Comparison of ENCODE assay signal across 18 mouse cellular contexts in genomic region chr11:109420567-109420962, GRCm38 (mm10). TPM values are rescaled to one million over a fixed set of nuclear protein-coding genes. Genes with fewer than 3 reads are reported as not detected.
A peak's percentile ranks its signal among the peaks of the same experiment; 100 is the strongest.
DNase-seq lines count a peak whose midpoint lies in the region; ATAC-seq and TF ChIP-seq lines count a peak whose summit lies in the region.
"Had no signal": no experiment of that assay in that cellular context is flagged by ENCODE, and none has a peak within 500 bp of the region (broad histone marks: within the 10 kb centered on the region; RNA-seq: fewer than 3 reads in every experiment).

No protein-coding gene starts in this region.

- no peaks in the 10 kb centered on the region for H3K36me3 ChIP-seq in thymus, adult 2 months (ENCODE audit: control insufficient read depth, insufficient read depth, low read length)
- no peaks in the 10 kb centered on the region for H3K36me3 ChIP-seq in liver, postnatal 0 days (replicated peaks; ENCODE audit: insufficient read depth, low read length)
- H3K36me3 ChIP-seq in neural tube, embryonic 15.5 days: no peaks in the 10 kb centered on the region
- H3K36me3 ChIP-seq: embryonic facial prominence, embryonic 12.5 days; heart, embryonic 12.5 days; limb, embryonic 10.5 days; midbrain, embryonic 13.5 days; neural tube, embryonic 13.5 days had no signal

- DNase-seq in thymus, adult 2 months: no peak
- DNase-seq in thymus, postnatal 0 days (ENCODE audit: low spot score): no peak
- no peak for DNase-seq in liver, postnatal 0 days
- DNase-seq in thymus, postnatal 4 days: no peak
- no peak for DNase-seq in left cerebral cortex, adult 11 months (ENCODE audit: low spot score)
- DNase-seq: cerebellum, adult 9-10 months; gastrocnemius, adult 2 months; kidney, postnatal 14 days; right cerebral cortex, postnatal 25 days had no signal

- TF ChIP-seq POLR2A in thymus, adult 2 months (IDR thresholded peaks at IDR 0.05; ENCODE audit: control insufficient read depth, extremely low read depth, insufficient read depth, low read length, poor library complexity): no peak

- peaks cover 11% of the 10 kb centered on the region for H3K4me1 ChIP-seq in thymus, adult 2 months (replicated peaks; ENCODE audit: control insufficient read depth, insufficient read depth, low read length)
- peaks cover 23% of the 10 kb centered on the region for H3K4me1 ChIP-seq in liver, postnatal 0 days (ENCODE audit: insufficient read depth)
- 0 out of 2 replicates have a peak, but pooled peaks cover 5% of the 10 kb centered on the region for H3K4me1 ChIP-seq in neural tube, embryonic 15.5 days
- H3K4me1 ChIP-seq: forebrain, embryonic 13.5 days; midbrain, embryonic 13.5 days; neural tube, embryonic 13.5 days had no signal

- peak overlapping the region; percentile 81 for H3K27ac ChIP-seq in thymus, adult 2 months (ENCODE audit: control insufficient read depth, insufficient read depth, low read length)
- peak overlapping the region; percentile 62 for H3K27ac ChIP-seq in liver, postnatal 0 days (ENCODE audit: low read depth)
- H3K27ac ChIP-seq in neural tube, embryonic 15.5 days (replicated peaks): no peak overlapping the region
- H3K27ac ChIP-seq: embryonic facial prominence, embryonic 12.5 days; forebrain, embryonic 13.5 days; gastrocnemius, adult 2 months; limb, embryonic 10.5 days; midbrain, embryonic 13.5 days; neural tube, embryonic 13.5 days had no signal

- H3K9ac ChIP-seq in liver, postnatal 0 days (replicated peaks): no peak overlapping the region
- no peak overlapping the region for H3K9ac ChIP-seq in neural tube, embryonic 15.5 days (replicated peaks)
- H3K9ac ChIP-seq: embryonic facial prominence, embryonic 12.5 days; forebrain, embryonic 13.5 days; heart, embryonic 12.5 days; neural tube, embryonic 13.5 days had no signal

- TF ChIP-seq EP300 in liver, postnatal 0 days (IDR thresholded peaks at IDR 0.05; ENCODE audit: low read depth): no peak

- ATAC-seq in activated CD4-positive, CD25-positive, alpha-beta regulatory T cell, adult 4 months: peak; percentile 41
- ATAC-seq in liver, postnatal 0 days: no peak
- no peak for ATAC-seq in neural tube, embryonic 15.5 days (ENCODE audit: low FRiP score)
- ATAC-seq: forebrain, embryonic 13.5 days; midbrain, embryonic 13.5 days had no signal

- peak overlapping the region; percentile 60 for H3K4me3 ChIP-seq in thymus, adult 2 months (ENCODE audit: control insufficient read depth, insufficient read depth, low read length)
- peak overlapping the region; percentile 19; the same call in 1 of the 2 replicates for H3K4me3 ChIP-seq in liver, postnatal 0 days (ENCODE audit: low read depth, low read length)
- no peak overlapping the region for H3K4me3 ChIP-seq in neural tube, embryonic 15.5 days (replicated peaks)
- H3K4me3 ChIP-seq: embryonic facial prominence, embryonic 12.5 days; forebrain, embryonic 13.5 days; gastrocnemius, adult 2 months; heart, embryonic 12.5 days; limb, embryonic 10.5 days; midbrain, embryonic 13.5 days; neural tube, embryonic 13.5 days had no signal

- no peaks in the 10 kb centered on the region for H3K27me3 ChIP-seq in thymus, adult 2 months (ENCODE audit: control insufficient read depth, insufficient read depth, low read length)
- no peaks in the 10 kb centered on the region for H3K27me3 ChIP-seq in liver, postnatal 0 days (ENCODE audit: insufficient read depth, low read length)
- no peaks in the 10 kb centered on the region for H3K27me3 ChIP-seq in neural tube, embryonic 15.5 days (replicated peaks)
- H3K27me3 ChIP-seq: forebrain, embryonic 13.5 days; heart, embryonic 12.5 days; midbrain, embryonic 13.5 days; neural tube, embryonic 13.5 days had no signal

- 18% methylated on average over 14 of the region's 14 CpGs for WGBS in thymus, adult 2 months
- 56% methylated on average over 14 of the region's 14 CpGs for WGBS in liver, postnatal 0 days (ENCODE audit: insufficient replicate concordance)
- WGBS in neural tube, embryonic 15.5 days: 78% methylated on average over 14 of the region's 14 CpGs

- no peak for TF ChIP-seq CTCF in thymus, adult 2 months (IDR thresholded peaks at IDR 0.05; ENCODE audit: borderline replicate concordance, control insufficient read depth, extremely low read depth, insufficient read depth, low read length, poor library complexity)
- TF ChIP-seq CTCF in liver, postnatal 0 days (IDR thresholded peaks at IDR 0.05; ENCODE audit: low read depth): no peak

- H3K9me3 ChIP-seq in liver, postnatal 0 days (ENCODE audit: low read length): no peaks in the 10 kb centered on the region
- H3K9me3 ChIP-seq in neural tube, embryonic 15.5 days (replicated peaks): no peaks in the 10 kb centered on the region
- H3K9me3 ChIP-seq: embryonic facial prominence, embryonic 12.5 days; limb, embryonic 10.5 days; midbrain, embryonic 13.5 days had no signal

- H3K4me2 ChIP-seq in liver, postnatal 0 days (ENCODE audit: low read depth, low read length): peak overlapping the region; percentile 62
- H3K4me2 ChIP-seq in neural tube, embryonic 15.5 days: no peak overlapping the region
- H3K4me2 ChIP-seq: embryonic facial prominence, embryonic 12.5 days; forebrain, embryonic 13.5 days; neural tube, embryonic 13.5 days had no signal

RNA-seq across cellular contexts. Expression of gene Amz2, which starts 5.2 kb away (rescaled TPM):
- 55.9 and 75.3 TPM in 2 replicates for polyA plus RNA-seq in thymus, adult 2 months (2012; rRNA removed)
- polyA plus RNA-seq in thymus, postnatal 0 days (2015; fragmentation: Nextera tagmentation; extraction: Ambion mirVana): 59.4 and 60.0 TPM in 2 replicates
- 10 to 100 TPM; 39.6 to 51.6 TPM for polyA plus RNA-seq in activated CD4-positive, CD25-positive, alpha-beta regulatory T cell, adult 4 months (2017; shearing (Covaris generic))
- polyA plus RNA-seq in liver, postnatal 0 days (2015; fragmentation: Nextera tagmentation; extraction: Ambion mirVana): 9.4 and 11.0 TPM in 2 replicates
- polyA plus RNA-seq in neural tube, embryonic 15.5 days (2015; fragmentation: Nextera tagmentation; extraction: Ambion mirVana): 50.1 and 50.7 TPM in 2 replicates

RNA-seq across cellular contexts. Expression of gene 9930022D16Rik, which starts 6.8 kb away (rescaled TPM):
- polyA plus RNA-seq in thymus, adult 2 months (2012; rRNA removed): not detected in 2 replicates
- polyA plus RNA-seq in thymus, postnatal 0 days (2015; fragmentation: Nextera tagmentation; extraction: Ambion mirVana): 0.08 and 0.12 TPM in 2 replicates
- under 1 TPM; 0.17 to 0.40 TPM for polyA plus RNA-seq in activated CD4-positive, CD25-positive, alpha-beta regulatory T cell, adult 4 months (2017; shearing (Covaris generic))
- not detected in 2 replicates for polyA plus RNA-seq in liver, postnatal 0 days (2015; fragmentation: Nextera tagmentation; extraction: Ambion mirVana)
- 0.05 TPM in 1 of 2 replicates, not detected in the other for polyA plus RNA-seq in neural tube, embryonic 15.5 days (2015; fragmentation: Nextera tagmentation; extraction: Ambion mirVana)
- polyA plus RNA-seq: embryonic facial prominence, embryonic 12.5 days; forebrain, embryonic 13.5 days; heart, embryonic 12.5 days; limb, embryonic 10.5 days; midbrain, embryonic 13.5 days; neural tube, embryonic 13.5 days; stomach, embryonic 16.5 days had no signal

RNA-seq across cellular contexts. Expression of gene Arsg, which starts 52.6 kb away (rescaled TPM):
- polyA plus RNA-seq in thymus, adult 2 months (2012; rRNA removed): 3.9 and 4.0 TPM in 2 replicates
- 2.3 and 2.4 TPM in 2 replicates for polyA plus RNA-seq in thymus, postnatal 0 days (2015; fragmentation: Nextera tagmentation; extraction: Ambion mirVana)
- 1 to 10 TPM; 4.5 to 5.5 TPM for polyA plus RNA-seq in activated CD4-positive, CD25-positive, alpha-beta regulatory T cell, adult 4 months (2017; shearing (Covaris generic))
- polyA plus RNA-seq in liver, postnatal 0 days (2015; fragmentation: Nextera tagmentation; extraction: Ambion mirVana): 11.8 and 13.1 TPM in 2 replicates
- polyA plus RNA-seq in neural tube, embryonic 15.5 days (2015; fragmentation: Nextera tagmentation; extraction: Ambion mirVana): 2.8 and 3.2 TPM in 2 replicates

RNA-seq across cellular contexts. Expression of gene Slc16a6, which starts 52.8 kb away (rescaled TPM):
- 9.0 and 11.2 TPM in 2 replicates for polyA plus RNA-seq in thymus, adult 2 months (2012; rRNA removed)
- 14.4 TPM in 2 replicates for polyA plus RNA-seq in thymus, postnatal 0 days (2015; fragmentation: Nextera tagmentation; extraction: Ambion mirVana)
- polyA plus RNA-seq in activated CD4-positive, CD25-positive, alpha-beta regulatory T cell, adult 4 months (2017; shearing (Covaris generic)): 10 to 100 TPM; 21.1 to 24.9 TPM
- polyA plus RNA-seq in liver, postnatal 0 days (2015; fragmentation: Nextera tagmentation; extraction: Ambion mirVana): 18.8 and 19.0 TPM in 2 replicates
- polyA plus RNA-seq in neural tube, embryonic 15.5 days (2015; fragmentation: Nextera tagmentation; extraction: Ambion mirVana): 3.7 and 4.2 TPM in 2 replicates

RNA-seq across cellular contexts. Expression of gene Gna13, which starts 57.9 kb away (rescaled TPM):
- 49.6 and 56.1 TPM in 2 replicates for polyA plus RNA-seq in thymus, adult 2 months (2012; rRNA removed)
- polyA plus RNA-seq in thymus, postnatal 0 days (2015; fragmentation: Nextera tagmentation; extraction: Ambion mirVana): 34.1 and 46.4 TPM in 2 replicates
- polyA plus RNA-seq in activated CD4-positive, CD25-positive, alpha-beta regulatory T cell, adult 4 months (2017; shearing (Covaris generic)): 10 to 100 TPM; 56.6 to 64.4 TPM
- 28.4 and 30.6 TPM in 2 replicates for polyA plus RNA-seq in liver, postnatal 0 days (2015; fragmentation: Nextera tagmentation; extraction: Ambion mirVana)
- polyA plus RNA-seq in neural tube, embryonic 15.5 days (2015; fragmentation: Nextera tagmentation; extraction: Ambion mirVana): 16.8 and 20.2 TPM in 2 replicates
